Mouse (Mus musculus): ENCODE results near the gene Phc2. TPM values are rescaled to one million over a fixed set of nuclear protein-coding genes. Genes with fewer than 3 reads are reported as not detected.

The Phc2 gene
- total and polyA plus RNA-seq, 3 experiments = 23.7 to 65.5 TPM; not detected in 1

- TF ChIP-seq E2F4 (IDR thresholded peaks at IDR 0.05; ENCODE audit: borderline replicate concordance, low read depth, low read length) = no peak
- TF ChIP-seq RAD21 (IDR thresholded peaks at IDR 0.05; ENCODE audit: low read depth, low read length) = no peak
- no peak for TF ChIP-seq USF2 (IDR thresholded peaks at IDR 0.05; ENCODE audit: borderline replicate concordance in 1 of 2, insufficient read depth in 1 of 2, low read depth in 1 of 2, low read length in 2 of 2)
- no peak for TF ChIP-seq GATA1 (IDR thresholded peaks at IDR 0.05; ENCODE audit: low read depth, low read length)
- no peak for TF ChIP-seq MYC (IDR thresholded peaks at IDR 0.05; ENCODE audit: low read depth, low read length)
- no peak for TF ChIP-seq MYB (IDR thresholded peaks at IDR 0.05; ENCODE audit: low read depth, low read length)
- TF ChIP-seq CHD2 (IDR thresholded peaks at IDR 0.05; ENCODE audit: low read length) = no peak
- Histone ChIP-seq H3K27ac (ENCODE audit: control insufficient read depth, low read depth, low read length) (no peak overlapping the region), H3K4me3 (ENCODE audit: control insufficient read depth in 1 of 2, insufficient read depth in 1 of 2, low read depth in 2 of 2, low read length in 2 of 2) (no peak overlapping the region), H3K27me3 (ENCODE audit: control insufficient read depth in 1 of 2, insufficient read depth in 2 of 2, low read length in 2 of 2) (no peaks in the 10 kb centered on the region), H3K9me3 (replicated peaks; ENCODE audit: insufficient read depth, low read length) (no peaks in the 10 kb centered on the region), H3K36me3 (ENCODE audit: control insufficient read depth in 1 of 2, insufficient read depth in 2 of 2, low read length in 2 of 2) (peaks cover 2 to 16% of the 10 kb centered on the region in 2 experiments), H3K9ac (ENCODE audit: control insufficient read depth, low read depth, low read length, poor library complexity, severe bottlenecking) (no peak overlapping the region), H3K79me2 (ENCODE audit: control insufficient read depth, insufficient read depth, low read length, poor library complexity) (peaks cover 26% of the 10 kb centered on the region), H3K4me1 (ENCODE audit: control insufficient read depth in 1 of 2, insufficient read depth in 2 of 2, low read length in 2 of 2) (peaks cover 7 to 16% of the 10 kb centered on the region in 2 experiments; a peak in 3 of 4 replicates)
- DNase-seq (ENCODE audit: low read depth, low spot score) = no peak
Observed at GRCm38 (mm10) chr4:128732794-128733193, 78.3 kb downstream of the Phc2 start.

- Histone ChIP-seq H3K4me1 (ENCODE audit: control insufficient read depth in 1 of 2, insufficient read depth in 2 of 2, low read length in 2 of 2) (peaks cover 7 to 16% of the 10 kb centered on the region in 2 experiments; a peak in 3 of 4 replicates), H3K9ac (ENCODE audit: control insufficient read depth, low read depth, low read length, poor library complexity, severe bottlenecking) (no peak overlapping the region), H3K79me2 (ENCODE audit: control insufficient read depth, insufficient read depth, low read length, poor library complexity) (peaks cover 19% of the 10 kb centered on the region), H3K27me3 (ENCODE audit: control insufficient read depth in 1 of 2, insufficient read depth in 2 of 2, low read length in 2 of 2) (no peaks in the 10 kb centered on the region), H3K9me3 (replicated peaks; ENCODE audit: insufficient read depth, low read length) (no peaks in the 10 kb centered on the region), H3K36me3 (ENCODE audit: control insufficient read depth in 1 of 2, insufficient read depth in 2 of 2, low read length in 2 of 2) (peaks cover 2 to 16% of the 10 kb centered on the region in 2 experiments), H3K27ac (ENCODE audit: control insufficient read depth, low read depth, low read length) (no peak overlapping the region), H3K4me3 (ENCODE audit: control insufficient read depth in 1 of 2, insufficient read depth in 1 of 2, low read depth in 2 of 2, low read length in 2 of 2) (no peak overlapping the region)
- TF ChIP-seq CHD1 (IDR thresholded peaks at IDR 0.05; ENCODE audit: low read depth, low read length) (no peak), KAT2A (conservative IDR thresholded peaks at IDR 0.05; ENCODE audit: low read depth, low read length) (no peak), RAD21 (IDR thresholded peaks at IDR 0.05; ENCODE audit: low read depth, low read length) (no peak), CTCF (IDR thresholded peaks at IDR 0.05 in 2 of 3, conservative IDR thresholded peaks at IDR 0.05 in 1 of 3; ENCODE audit: control insufficient read depth in 1 of 3, insufficient read depth in 1 of 3, low read depth in 2 of 3, low read length in 3 of 3, poor library complexity in 1 of 3, severe bottlenecking in 1 of 3) (no peak), POLR2AphosphoS2 (IDR thresholded peaks at IDR 0.05; ENCODE audit: low read length) (no peak), ZKSCAN1 (IDR thresholded peaks at IDR 0.05; ENCODE audit: low read depth, low read length) (no peak), MXI1 (IDR thresholded peaks at IDR 0.05; ENCODE audit: low read depth, low read length) (no peak), ZC3H11A (IDR thresholded peaks at IDR 0.05; ENCODE audit: low read depth, low read length) (no peak), POLR2AphosphoS5 (IDR thresholded peaks at IDR 0.05; ENCODE audit: borderline replicate concordance, low read depth, low read length) (no peak), GATA1 (IDR thresholded peaks at IDR 0.05; ENCODE audit: low read depth, low read length) (no peak), MAFK (IDR thresholded peaks at IDR 0.05; ENCODE audit: borderline replicate concordance, low read depth, low read length) (no peak)
- DNase-seq (ENCODE audit: low read depth, low spot score) = no peak
Observed at GRCm38 (mm10) chr4:128733496-128733895, 79.0 kb downstream of the Phc2 start.

Measured in MEL (cell line).